Mouse (Mus musculus) cerebellum, adult 9-10 months (tissue): ENCODE measurements around the gene Pigz.
A peak's percentile ranks its signal among the peaks of the same experiment; 100 is the strongest.

Experiments
- DNase-seq: peaks from one replicate; pipeline ENCODE4 v3.0.0; 2022

The Pigz gene

GRCm38 (mm10) chr16:31933751-31934549, at the start of gene Pigz:
Gene Pigz (plus strand): TSS chr16:31933851.
- peak; percentile 85 for DNase-seq

DNA sequence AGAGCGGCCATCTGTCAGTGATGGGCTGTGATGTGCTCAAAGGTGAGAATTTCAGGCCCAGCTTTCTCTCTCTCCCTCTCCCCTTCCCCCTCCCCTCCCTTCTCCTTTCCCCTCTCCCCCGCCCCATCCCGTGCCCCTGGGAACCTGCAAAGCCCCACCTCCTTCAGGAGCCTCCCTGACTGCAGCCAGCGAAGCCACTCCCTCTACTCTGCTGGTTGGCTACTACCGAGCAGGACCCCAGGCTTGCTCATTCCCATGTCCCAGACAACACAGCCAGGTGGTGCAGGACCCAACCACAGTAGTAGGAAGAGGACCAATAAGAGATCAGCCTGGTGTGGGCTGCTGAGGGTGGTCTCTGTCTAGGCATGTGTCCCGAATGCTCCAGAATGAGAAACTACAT, 49.7 kb upstream of the Pigz start:
- DNase-seq, result no peak

GRCm38 (mm10) chr16:31890907-31891306, 42.7 kb upstream of the Pigz start:
- DNase-seq, result no peak

DNA sequence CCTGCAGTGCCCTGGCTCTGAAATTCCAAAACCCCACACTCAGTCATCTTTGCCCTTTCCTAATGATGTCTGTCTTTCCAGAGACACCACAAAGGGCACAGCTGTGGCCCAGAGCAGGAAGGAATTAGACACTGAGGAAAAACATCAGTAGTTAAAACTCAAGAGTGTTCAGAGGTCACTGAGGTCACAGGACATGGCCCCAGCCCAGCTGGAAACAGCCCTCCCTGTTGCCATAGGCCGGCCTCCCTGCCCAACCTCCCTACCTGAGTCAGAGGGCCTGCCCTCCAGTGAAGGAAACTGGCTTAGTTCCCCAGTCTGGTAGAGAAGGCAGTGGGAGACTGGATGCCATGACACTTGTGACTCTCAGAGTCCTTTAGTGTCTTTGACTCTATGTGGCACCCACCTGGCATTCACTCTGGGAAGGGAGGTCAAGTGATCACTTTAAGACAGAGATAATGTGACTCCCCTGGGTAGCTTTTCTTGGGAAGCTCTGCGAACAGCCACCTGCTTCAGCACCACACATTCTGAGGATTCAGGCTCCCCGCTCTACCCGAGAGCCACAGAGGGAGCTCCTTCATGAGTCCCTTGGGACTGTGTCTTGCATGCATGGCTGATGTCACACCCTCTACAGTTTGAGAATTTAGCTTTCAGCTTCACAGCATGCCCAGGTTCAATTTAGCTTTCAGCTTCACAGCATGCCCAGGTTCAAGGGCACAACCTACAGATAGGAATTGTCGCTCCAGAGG, 40.1 kb upstream of the Pigz start:
- DNase-seq, result no peak

- peak; percentile 65 for DNase-seq
These were observed 36.5 kb upstream of the Pigz start for GRCm38 (mm10) chr16:31896971-31897774.

DNA sequence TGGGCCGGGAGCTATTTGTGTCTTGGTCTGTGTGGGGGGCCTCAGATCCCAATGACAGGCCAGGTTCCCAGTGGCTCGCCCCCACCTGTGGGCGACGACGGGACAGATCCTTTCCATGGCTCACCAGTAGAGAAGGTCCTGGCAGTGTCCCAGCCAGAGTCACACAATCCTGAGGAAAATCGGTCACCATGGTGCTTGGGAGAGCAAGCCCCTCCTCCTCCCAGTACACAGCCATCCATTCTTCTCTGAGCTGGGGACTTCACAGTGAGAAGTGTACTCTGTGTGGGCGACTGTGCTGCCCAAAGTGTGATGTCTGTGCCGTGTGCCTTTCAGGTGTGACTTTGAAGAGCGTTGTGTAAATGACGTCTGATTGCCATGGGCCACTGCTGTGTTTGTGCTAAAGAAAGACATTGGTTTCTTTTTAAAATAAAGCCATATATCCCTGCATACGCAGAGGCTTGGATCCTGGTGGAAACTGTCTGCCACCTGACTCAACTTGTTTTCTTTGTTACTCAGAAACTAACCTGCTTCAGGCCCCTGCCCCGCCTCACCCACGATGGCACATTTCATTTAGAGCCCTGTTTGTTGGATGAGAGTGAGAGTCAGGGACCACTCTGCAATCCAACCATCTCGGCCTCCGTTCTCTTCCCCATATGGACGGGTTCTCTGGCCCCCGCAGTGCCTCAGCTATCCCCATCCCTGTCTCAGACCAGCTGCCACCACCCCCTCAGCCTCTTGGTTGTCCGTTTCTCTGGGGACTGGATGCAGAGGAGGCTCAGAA, 34.9 kb upstream of the Pigz start:
- no peak for DNase-seq

DNA sequence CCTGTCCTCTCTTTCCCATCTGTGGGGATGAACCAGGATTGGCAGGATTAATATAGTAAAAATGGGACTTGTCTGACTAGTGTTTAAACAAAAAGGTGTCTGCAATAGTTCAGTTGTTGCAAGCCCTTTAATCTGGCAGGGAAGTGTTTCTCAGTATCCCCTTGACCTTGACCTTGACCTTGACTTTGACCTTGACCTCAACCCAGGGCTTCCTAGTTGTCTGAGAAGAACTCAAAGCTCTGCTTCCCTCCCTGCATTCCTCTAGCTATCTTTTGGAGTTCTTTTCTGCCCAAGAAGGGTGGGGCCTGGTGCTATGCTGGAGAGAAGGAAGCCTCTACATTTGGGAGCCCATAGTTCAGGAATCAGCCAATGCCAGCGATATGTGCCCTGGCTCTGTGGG, 31.8 kb upstream of the Pigz start:
- DNase-seq, result no peak

- DNase-seq, result no peak
These were observed 30.4 kb upstream of the Pigz start for GRCm38 (mm10) chr16:31903239-31903638.

DNA sequence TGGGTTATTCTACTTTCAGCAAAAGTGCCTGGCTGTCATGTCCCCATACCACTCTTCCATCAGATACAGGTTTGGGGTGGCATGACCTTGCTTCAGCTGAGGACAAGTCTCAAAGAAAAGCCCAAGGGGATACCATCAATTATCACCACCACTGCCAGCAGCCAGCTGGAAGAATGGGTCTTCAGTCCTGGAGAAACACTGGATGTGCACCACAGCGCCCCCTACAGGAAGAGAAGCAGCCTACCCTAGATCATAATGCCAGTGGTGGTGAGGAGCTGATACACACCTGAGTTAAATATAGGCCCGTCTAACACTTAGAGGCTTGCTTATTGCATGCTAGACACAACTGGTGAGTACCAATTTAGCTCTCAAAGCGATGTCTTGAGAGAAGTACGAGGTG, 28.3 kb upstream of the Pigz start:
- DNase-seq, result no peak

GRCm38 (mm10) chr16:31905891-31906825, 27.5 kb upstream of the Pigz start:
- no peak for DNase-seq

- no peak for DNase-seq
These were observed 26.8 kb upstream of the Pigz start for GRCm38 (mm10) chr16:31906896-31907295.

DNA sequence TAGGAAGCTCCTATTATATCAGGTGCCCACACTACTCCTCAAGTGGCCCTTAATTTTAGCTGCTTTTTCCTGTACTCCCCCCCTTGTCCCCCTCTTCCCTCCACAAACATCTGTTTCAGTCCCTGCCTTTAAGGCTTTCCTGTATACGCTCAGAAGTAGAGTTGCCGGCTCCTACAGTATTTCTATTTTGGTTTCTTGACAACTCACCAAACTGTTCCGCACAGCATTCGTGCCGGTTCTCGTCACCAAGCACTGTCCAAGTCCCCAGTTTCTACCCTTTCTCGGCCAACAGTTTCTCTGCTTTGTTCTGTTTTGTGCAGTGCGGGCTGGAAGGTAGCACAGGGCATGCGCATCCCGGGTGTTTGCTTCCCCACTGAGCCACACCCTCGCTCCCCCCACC, 24.7 kb upstream of the Pigz start:
- DNase-seq, result no peak

GRCm38 (mm10) chr16:31910281-31910847, 23.3 kb upstream of the Pigz start:
- DNase-seq, result no peak

DNA sequence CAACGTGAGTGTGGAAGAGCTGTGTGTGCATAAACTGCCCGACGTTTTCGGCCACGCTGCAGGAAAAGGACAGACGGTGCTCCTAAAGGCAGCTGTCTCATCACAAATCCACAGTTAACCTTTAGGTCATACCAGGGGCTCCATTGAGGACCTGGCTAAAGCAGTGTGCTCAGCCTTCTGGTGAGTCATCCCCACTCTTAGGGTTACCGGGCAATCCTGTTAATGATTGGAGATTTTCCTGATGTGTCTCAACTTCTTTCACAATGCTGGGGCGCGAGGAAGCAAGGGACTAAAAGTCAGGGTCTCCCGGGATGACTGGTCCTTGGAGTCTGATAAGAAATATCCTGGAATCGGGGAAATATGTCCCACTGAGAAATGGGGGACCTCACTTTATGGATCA, 15.9 kb upstream of the Pigz start:
- no peak for DNase-seq

DNA sequence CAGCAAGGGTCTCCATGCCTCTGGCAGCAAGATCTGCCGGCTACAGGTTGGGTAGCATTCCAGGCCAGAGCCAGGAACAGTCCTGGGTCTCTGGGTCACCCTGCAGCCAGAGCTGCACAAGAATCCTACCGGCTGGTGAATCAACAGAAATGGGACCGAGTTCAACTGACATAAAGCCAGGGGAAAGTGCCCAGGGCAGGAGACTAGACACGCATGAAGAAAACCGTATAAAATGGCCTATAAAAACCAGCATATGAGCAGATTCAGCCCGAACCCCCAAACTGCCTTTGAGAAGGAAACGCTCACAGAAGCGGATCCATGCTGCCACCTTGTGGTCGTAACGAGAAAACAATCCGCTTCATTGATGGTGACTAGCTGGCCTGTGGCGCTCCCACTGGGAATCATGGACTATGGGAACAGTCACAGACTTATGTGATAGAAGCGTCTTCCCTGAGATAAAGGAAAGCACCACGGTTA, 15.4 kb upstream of the Pigz start:
- peak; percentile 92 for DNase-seq

DNA sequence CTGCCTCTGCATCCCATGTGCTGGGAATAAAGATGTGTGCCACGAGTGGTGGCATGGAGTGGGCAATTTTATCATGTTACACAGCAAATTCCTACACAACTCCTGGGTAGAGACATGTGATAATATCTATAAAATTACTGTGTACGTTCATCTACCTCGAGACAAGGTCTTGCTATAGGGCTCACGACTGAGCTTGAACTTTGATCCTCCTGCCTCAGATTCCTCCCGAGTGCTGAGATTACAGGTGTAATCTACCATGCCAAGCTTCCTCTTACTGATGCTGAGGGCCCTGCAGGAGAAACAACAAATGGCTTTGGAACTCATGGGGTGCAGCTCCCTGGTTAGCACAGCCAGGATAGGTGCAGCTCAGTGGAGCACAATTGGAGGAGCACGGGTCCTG, 9.3 kb upstream of the Pigz start:
- DNase-seq, result no peak

DNA sequence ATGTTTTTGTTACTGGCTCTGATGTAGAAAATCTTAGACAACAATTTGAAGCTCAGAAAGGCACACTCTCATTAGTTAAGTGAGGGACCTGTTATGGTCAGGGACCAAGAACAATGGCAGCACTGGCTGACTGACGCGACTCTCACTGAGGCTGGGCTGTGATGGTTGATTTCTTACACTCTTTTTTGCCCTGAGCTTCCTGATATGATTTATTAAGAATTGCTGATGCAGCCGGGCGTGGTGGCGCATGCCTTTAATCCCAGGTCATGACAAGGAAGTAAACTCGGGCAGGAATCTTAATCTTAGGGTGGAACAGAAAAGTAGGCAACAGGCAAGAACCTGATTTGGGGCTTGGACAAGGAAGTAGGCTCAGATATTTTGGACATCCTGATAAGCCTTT, 7.6 kb upstream of the Pigz start:
- DNase-seq, result no peak

- no peak for DNase-seq
These were observed 7.0 kb upstream of the Pigz start for GRCm38 (mm10) chr16:31926547-31927182.

- no peak for DNase-seq
These were observed 6.2 kb upstream of the Pigz start for GRCm38 (mm10) chr16:31927412-31927811.

DNA sequence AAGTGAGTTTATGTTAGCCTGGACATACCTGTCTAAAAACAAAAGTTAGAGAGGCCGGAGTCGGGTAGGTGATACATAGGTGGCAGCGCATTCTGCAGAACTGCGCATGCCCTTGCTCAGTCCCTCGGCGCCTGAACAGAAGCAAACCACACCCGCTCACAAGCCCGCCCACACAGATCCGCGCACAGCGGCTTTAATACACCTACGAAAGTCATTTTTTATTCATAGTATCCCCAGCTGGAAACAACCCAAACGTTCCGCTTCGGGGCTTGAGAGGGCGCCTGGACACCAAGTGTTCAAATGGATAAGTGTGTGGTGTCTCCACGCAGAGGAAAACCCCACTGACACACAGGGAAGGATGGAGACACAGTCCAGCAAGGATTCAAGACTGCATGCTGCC, 2.3 kb upstream of the Pigz start:
- peak; percentile 53 for DNase-seq

- no peak for DNase-seq
These were observed 1.4 kb upstream of the Pigz start for GRCm38 (mm10) chr16:31932255-31932654.
